Mouse (Mus musculus) C2C12 (cell line): Measurements from ENCODE around the gene Olfr303.

Experiments
- CEBPB ChIP-seq: IDR thresholded peaks from one replicate; pipeline ENCODE4 v1.6.1; 2011; ENCODE audit warnings: low read depth, mild to moderate bottlenecking, control low read depth, moderate library complexity
- CTCF ChIP-seq: IDR thresholded peaks from one replicate; pipeline ENCODE4 v1.5.1; 2011; ENCODE audit not compliant: control insufficient read depth, insufficient read depth, insufficient read length
- MAX ChIP-seq: IDR thresholded peaks from one replicate; pipeline ENCODE4 v1.6.1; 2011; ENCODE audit warnings: mild to moderate bottlenecking, control low read depth
- MYOD1 ChIP-seq: IDR thresholded peaks from one replicate; pipeline ENCODE4 v1.6.1; 2011; ENCODE audit warnings: low read depth; ENCODE audit not compliant: control insufficient read depth, insufficient read length
- MYOG ChIP-seq: IDR thresholded peaks from one replicate; pipeline ENCODE4 v1.6.1; 2011; ENCODE audit not compliant: control insufficient read depth, insufficient read length; ENCODE audit errors: extremely low read depth
- USF1 ChIP-seq: IDR thresholded peaks from one replicate; pipeline ENCODE4 v1.6.1; 2011; ENCODE audit warnings: low read depth, mild to moderate bottlenecking, control low read depth, moderate library complexity

DNA sequence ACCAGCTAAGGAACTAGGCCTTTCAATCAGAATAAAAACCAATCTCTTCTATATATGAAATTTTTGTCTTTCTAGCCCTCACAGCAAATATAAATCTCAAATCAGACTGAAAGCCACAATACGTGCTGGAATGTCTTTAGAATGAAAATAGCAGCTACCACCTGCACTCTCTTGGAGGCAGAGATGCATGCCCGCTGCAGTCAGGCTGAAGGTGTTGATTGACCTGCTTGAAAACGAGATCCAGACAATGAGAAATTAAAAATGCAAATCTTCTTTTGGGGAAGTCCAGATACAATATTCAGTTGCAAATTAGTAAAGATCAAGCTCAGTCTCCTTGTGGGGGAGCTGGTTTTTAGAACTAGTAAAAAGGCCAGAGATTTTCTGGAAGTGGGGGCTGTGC lies 53.3 kb downstream of the Olfr303 start:
- TF ChIP-seq MYOG (no peak), CTCF (no peak), CEBPB (no peak), MAX (no peak), USF1 (no peak), MYOD1 (no peak)
